ENCODE assay signal across 15 mouse cellular contexts in the genomic region with DNA sequence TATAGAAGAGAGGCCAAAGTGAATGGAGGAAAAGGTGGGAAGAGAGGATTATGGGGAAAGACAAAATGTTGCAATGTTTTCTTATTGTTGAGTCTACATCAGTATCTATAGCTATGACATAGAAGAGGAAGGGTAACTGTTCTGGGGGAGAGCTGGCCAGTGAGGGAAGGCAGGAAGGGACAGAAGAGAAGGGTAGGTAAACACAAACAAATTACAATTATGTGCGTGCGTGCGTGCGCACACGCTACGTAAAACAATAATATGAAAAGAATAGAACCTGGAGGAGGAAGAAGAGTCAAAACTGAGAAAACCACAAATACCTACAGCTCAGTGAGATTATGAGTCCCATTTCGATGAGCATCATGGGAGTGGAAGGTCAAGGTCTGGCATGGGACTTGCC.
"Had no signal": no experiment of that assay in that cellular context is flagged by ENCODE, and none has a peak within 500 bp of the region (broad histone marks: within the 10 kb centered on the region; RNA-seq: fewer than 3 reads in every experiment).

No protein-coding gene starts in this region.

- ATAC-seq: forebrain, embryonic 13.5 days; forebrain, embryonic 14.5 days; forebrain, embryonic 15.5 days; forebrain, embryonic 16.5 days; forebrain, postnatal 0 days had no signal

- DNase-seq: gastrocnemius, postnatal 25 days; gastrocnemius, postnatal 36 days had no signal

- H3K4me1 ChIP-seq: embryonic facial prominence, embryonic 12.5 days; embryonic facial prominence, embryonic 13.5 days; embryonic facial prominence, embryonic 15.5 days; forebrain, embryonic 12.5 days; forebrain, embryonic 13.5 days had no signal

- H3K27ac ChIP-seq: embryonic facial prominence, embryonic 10.5 days; embryonic facial prominence, embryonic 12.5 days; embryonic facial prominence, embryonic 13.5 days; embryonic facial prominence, embryonic 15.5 days; forebrain, embryonic 10.5 days; forebrain, embryonic 12.5 days; forebrain, embryonic 13.5 days; forebrain, embryonic 15.5 days; heart, adult 2 months had no signal

- H3K27me3 ChIP-seq: embryonic facial prominence, embryonic 12.5 days; embryonic facial prominence, embryonic 13.5 days; embryonic facial prominence, embryonic 15.5 days; forebrain, embryonic 13.5 days; forebrain, embryonic 15.5 days had no signal

- H3K36me3 ChIP-seq: embryonic facial prominence, embryonic 10.5 days; embryonic facial prominence, embryonic 12.5 days; embryonic facial prominence, embryonic 13.5 days; embryonic facial prominence, embryonic 15.5 days; forebrain, embryonic 10.5 days; forebrain, embryonic 12.5 days; forebrain, embryonic 15.5 days had no signal

- H3K9me3 ChIP-seq: embryonic facial prominence, embryonic 10.5 days; embryonic facial prominence, embryonic 12.5 days; embryonic facial prominence, embryonic 13.5 days; embryonic facial prominence, embryonic 15.5 days; forebrain, embryonic 10.5 days; forebrain, embryonic 12.5 days; forebrain, embryonic 15.5 days had no signal

- H3K4me3 ChIP-seq: embryonic facial prominence, embryonic 10.5 days; embryonic facial prominence, embryonic 12.5 days; embryonic facial prominence, embryonic 13.5 days; embryonic facial prominence, embryonic 15.5 days; erythroblast, embryonic 14.5 days; forebrain, embryonic 10.5 days; forebrain, embryonic 12.5 days; forebrain, embryonic 13.5 days; forebrain, embryonic 15.5 days had no signal

- H3K9ac ChIP-seq: embryonic facial prominence, embryonic 12.5 days; embryonic facial prominence, embryonic 13.5 days; embryonic facial prominence, embryonic 15.5 days; forebrain, embryonic 12.5 days; forebrain, embryonic 13.5 days; forebrain, embryonic 15.5 days; forebrain, postnatal 0 days had no signal

- H3K4me2 ChIP-seq: embryonic facial prominence, embryonic 12.5 days; embryonic facial prominence, embryonic 13.5 days; embryonic facial prominence, embryonic 15.5 days; forebrain, embryonic 12.5 days; forebrain, embryonic 13.5 days; forebrain, embryonic 15.5 days had no signal
